37 mouse cellular contexts compared by ENCODE assay signal in the genomic region with DNA sequence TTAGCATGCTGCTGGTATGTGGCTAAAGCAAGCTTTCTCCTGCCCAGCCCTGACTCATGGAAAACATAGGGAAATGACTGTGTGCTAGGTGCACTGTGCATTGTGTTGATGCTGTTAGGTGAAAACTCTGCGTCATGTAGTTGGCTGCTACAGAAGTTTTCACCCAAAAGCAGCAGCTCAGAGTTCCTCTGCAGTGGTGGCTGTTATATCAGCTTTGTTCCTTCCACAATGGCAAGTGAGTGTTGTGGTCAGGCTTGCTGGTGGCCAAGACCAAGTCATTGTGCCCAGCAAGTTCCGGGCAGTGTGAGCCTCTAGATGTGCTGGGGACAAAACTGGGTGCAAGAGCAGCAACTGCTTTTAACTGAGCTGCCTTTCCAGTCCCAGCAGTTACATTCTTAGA. TPM values are rescaled to one million over a fixed set of nuclear protein-coding genes. Genes with fewer than 3 reads are reported as not detected.
"Had no signal": no experiment of that assay in that cellular context is flagged by ENCODE, and none has a peak within 500 bp of the region (broad histone marks: within the 10 kb centered on the region; RNA-seq: fewer than 3 reads in every experiment).

No protein-coding gene starts in this region.

- DNase-seq: heart, postnatal 10 days; heart, postnatal 36 days; heart, postnatal 4 days; kidney, adult 11 months; kidney, adult 18-20 months; kidney, adult 2 months; kidney, adult 8-10 months; kidney, adult 9 months; kidney, postnatal 10 days; kidney, postnatal 14 days; kidney, postnatal 25 days; kidney, postnatal 36 days; kidney, postnatal 4 days; layer of hippocampus, adult 9-11 months; layer of hippocampus, postnatal 36 days had no signal

- ATAC-seq: hindbrain, embryonic 16.5 days; hindbrain, postnatal 0 days; inflammation-experienced regulatory T-cells, adult 6 months; intestine, embryonic 15.5 days; intestine, embryonic 16.5 days; intestine, postnatal 0 days had no signal

- H3K9me3 ChIP-seq: heart, embryonic 10.5 days; heart, embryonic 12.5 days; heart, embryonic 13.5 days; heart, embryonic 15.5 days; hindbrain, embryonic 10.5 days; hindbrain, embryonic 12.5 days; hindbrain, embryonic 13.5 days; hindbrain, embryonic 15.5 days; intestine, embryonic 15.5 days; kidney, embryonic 15.5 days had no signal

- H3K27me3 ChIP-seq: heart, embryonic 12.5 days; heart, embryonic 13.5 days; heart, embryonic 15.5 days; hindbrain, embryonic 12.5 days; hindbrain, embryonic 13.5 days; hindbrain, embryonic 15.5 days; intestine, embryonic 15.5 days; kidney, embryonic 15.5 days had no signal

- H3K4me3 ChIP-seq: heart, embryonic 10.5 days; heart, embryonic 12.5 days; heart, embryonic 13.5 days; heart, embryonic 15.5 days; hindbrain, embryonic 10.5 days; hindbrain, embryonic 12.5 days; hindbrain, embryonic 13.5 days; hindbrain, embryonic 15.5 days; intestine, embryonic 15.5 days; kidney, embryonic 15.5 days; layer of hippocampus, adult 2 months had no signal

- H3K36me3 ChIP-seq: heart, embryonic 15.5 days; hindbrain, embryonic 13.5 days; hindbrain, embryonic 15.5 days; intestine, embryonic 15.5 days had no signal

RNA-seq across cellular contexts. Expression of a gene that starts 41.4 kb away (rescaled TPM):
- total RNA-seq: heart, postnatal 25 days; heart, postnatal 36 days; hematopoietic stem cell, adult 5-6 weeks had no signal
- polyA plus RNA-seq: heart, embryonic 14.5 days; heart, embryonic 15.5 days; heart, postnatal 0 days; hindbrain, embryonic 10.5 days; hindbrain, embryonic 11.5 days; hindbrain, embryonic 12.5 days; inflammation-experienced regulatory T-cells, adult 6 months; intestine, postnatal 0 days; kidney, embryonic 15.5 days; kidney, postnatal 0 days had no signal
